Mouse (Mus musculus) natural killer cell, adult 2 months (primary cell): Measurements from ENCODE around the gene Fibcd1.

Source experiments
- DNase-seq, 2 experiments: peaks; one replicate each; pipeline ENCODE4 v3.0.0; 2022; ENCODE audit warnings: low spot score in 2 of 2

Gene Fibcd1

GRCm38 (mm10) chr2:31845896-31846691, at the start of gene Fibcd1:
Gene Fibcd1 (minus strand): TSS chr2:31846005.
- DNase-seq, result no peak

- DNase-seq, result no peak
Observed at GRCm38 (mm10) chr2:31894221-31894870, 48.5 kb upstream of the Fibcd1 start.

- no peak for DNase-seq
Observed at GRCm38 (mm10) chr2:31893110-31893669, 47.4 kb upstream of the Fibcd1 start.

GRCm38 (mm10) chr2:31891219-31891618, 45.4 kb upstream of the Fibcd1 start:
- DNase-seq, result no peak

- no peak for DNase-seq
Observed at GRCm38 (mm10) chr2:31888871-31889270, 43.1 kb upstream of the Fibcd1 start.

- peak in 1 of 2 experiments; percentile 33 for DNase-seq
Observed at GRCm38 (mm10) chr2:31887030-31887429, 41.2 kb upstream of the Fibcd1 start, which contains the start of gene Lamc3. Gene Lamc3 (plus strand): TSS chr2:31887291.

GRCm38 (mm10) chr2:31884806-31885205, 39.0 kb upstream of the Fibcd1 start:
- peak in 1 of 2 experiments; percentile 44 for DNase-seq

- no peak for DNase-seq
Observed at GRCm38 (mm10) chr2:31883061-31883460, 37.3 kb upstream of the Fibcd1 start.

GRCm38 (mm10) chr2:31880868-31881267, 35.1 kb upstream of the Fibcd1 start:
- peak in 1 of 2 experiments; percentile 76 for DNase-seq

- no peak for DNase-seq
Observed at GRCm38 (mm10) chr2:31878610-31879009, 32.8 kb upstream of the Fibcd1 start.

GRCm38 (mm10) chr2:31876446-31876845, 30.6 kb upstream of the Fibcd1 start:
- no peak for DNase-seq

GRCm38 (mm10) chr2:31874290-31874855, 28.6 kb upstream of the Fibcd1 start:
- DNase-seq, result no peak

- DNase-seq, result no peak
Observed at GRCm38 (mm10) chr2:31870683-31871082, 24.9 kb upstream of the Fibcd1 start.

GRCm38 (mm10) chr2:31869692-31870091, 23.9 kb upstream of the Fibcd1 start:
- DNase-seq, result no peak

GRCm38 (mm10) chr2:31868538-31869164, 22.8 kb upstream of the Fibcd1 start:
- DNase-seq, result no peak

GRCm38 (mm10) chr2:31867773-31868537, 22.1 kb upstream of the Fibcd1 start:
- no peak for DNase-seq

GRCm38 (mm10) chr2:31865794-31866193, 20.0 kb upstream of the Fibcd1 start:
- DNase-seq, result no peak

- no peak for DNase-seq
Observed at GRCm38 (mm10) chr2:31865322-31865721, 19.5 kb upstream of the Fibcd1 start.

- no peak for DNase-seq
Observed at GRCm38 (mm10) chr2:31864891-31865290, 19.1 kb upstream of the Fibcd1 start.

GRCm38 (mm10) chr2:31863766-31864165, 18.0 kb upstream of the Fibcd1 start:
- DNase-seq, result no peak

GRCm38 (mm10) chr2:31862919-31863318, 17.1 kb upstream of the Fibcd1 start:
- no peak for DNase-seq
